In the genomic region with DNA sequence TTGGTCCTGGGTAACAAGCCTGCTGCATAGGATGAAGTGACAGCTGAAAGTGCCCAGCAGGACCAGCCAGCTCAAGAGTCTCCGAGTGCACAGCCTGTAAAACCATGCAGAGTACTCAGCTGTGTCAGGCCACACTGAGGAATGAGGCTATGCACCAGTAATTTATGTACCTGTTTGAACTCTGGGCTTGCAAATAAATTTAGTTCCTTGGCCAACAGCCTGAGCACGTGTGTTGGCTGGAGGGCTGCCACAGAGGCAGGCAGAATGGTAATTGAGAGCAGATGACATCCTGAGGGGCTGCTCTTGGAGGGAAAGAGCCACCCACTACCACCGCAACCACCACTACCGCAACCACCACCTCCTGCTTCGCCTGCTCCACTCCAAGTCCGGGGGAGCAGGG, we compare ENCODE assay signal across 8 mouse cellular contexts.
DNase-seq lines count a peak whose midpoint lies in the region; ATAC-seq and TF ChIP-seq lines count a peak whose summit lies in the region.

No protein-coding gene starts in this region.

- 0 out of 2 replicates have a peak, but pooled peaks have one; percentile 26 for ATAC-seq in forebrain, embryonic 16.5 days
- no peak for ATAC-seq in forebrain, embryonic 15.5 days (replicated peaks)
- peak; percentile 51 for ATAC-seq in heart, embryonic 15.5 days (replicated peaks; ENCODE audit: insufficient number of reproducible peaks, insufficient read depth, low FRiP score, low read depth)
- peak; percentile 85 for ATAC-seq in limb, embryonic 14.5 days (ENCODE audit: low FRiP score, low read depth)
- ATAC-seq in erythroid progenitor cell, adult 5-6 weeks (replicated peaks; ENCODE audit: low FRiP score, poor library complexity, severe bottlenecking) = no peak
- ATAC-seq in forebrain, embryonic 11.5 days (replicated peaks; ENCODE audit: low FRiP score) = no peak

- no peak overlapping the region for H3K27ac ChIP-seq in forebrain, embryonic 16.5 days (ENCODE audit: low read length)
- H3K27ac ChIP-seq in forebrain, embryonic 15.5 days (replicated peaks) = no peak overlapping the region
- H3K27ac ChIP-seq in heart, embryonic 15.5 days = peak overlapping the region; percentile 37
- H3K27ac ChIP-seq in limb, embryonic 14.5 days (replicated peaks; ENCODE audit: low read depth, low read length) = no peak overlapping the region
- H3K27ac ChIP-seq in forebrain, embryonic 11.5 days (ENCODE audit: low read depth, low read length) = no peak overlapping the region

- TF ChIP-seq POLR2A in limb, embryonic 14.5 days (IDR thresholded peaks at IDR 0.05; ENCODE audit: borderline replicate concordance, extremely low read depth, insufficient read depth, insufficient read length) = no peak

- no peak overlapping the region for H3K4me2 ChIP-seq in forebrain, embryonic 16.5 days (ENCODE audit: low read length)
- H3K4me2 ChIP-seq in forebrain, embryonic 15.5 days (replicated peaks) = no peak overlapping the region
- no peak overlapping the region for H3K4me2 ChIP-seq in heart, embryonic 15.5 days
- H3K4me2 ChIP-seq in limb, embryonic 14.5 days (replicated peaks; ENCODE audit: low read depth, low read length, severe bottlenecking) = no peak overlapping the region; the same call in 1 of the 2 replicates
- H3K4me2 ChIP-seq in forebrain, embryonic 11.5 days (ENCODE audit: low read depth, low read length, severe bottlenecking) = no peak overlapping the region

- peaks cover 22% of the 10 kb centered on the region for H3K4me1 ChIP-seq in forebrain, embryonic 16.5 days (replicated peaks; ENCODE audit: control insufficient read depth, insufficient read depth, low read length)
- peaks cover 27% of the 10 kb centered on the region for H3K4me1 ChIP-seq in forebrain, embryonic 15.5 days
- peaks cover 32% of the 10 kb centered on the region for H3K4me1 ChIP-seq in heart, embryonic 15.5 days (replicated peaks)
- H3K4me1 ChIP-seq in limb, embryonic 14.5 days (ENCODE audit: control insufficient read depth, insufficient read depth, low read length) = peaks cover 28% of the 10 kb centered on the region
- H3K4me1 ChIP-seq in forebrain, embryonic 11.5 days (replicated peaks; ENCODE audit: control insufficient read depth, insufficient read depth, low read length) = peaks cover 3% of the 10 kb centered on the region; the same call in 1 of the 2 replicates

- no peak overlapping the region for H3K4me3 ChIP-seq in forebrain, embryonic 16.5 days (replicated peaks; ENCODE audit: low read length)
- H3K4me3 ChIP-seq in forebrain, embryonic 15.5 days = no peak overlapping the region
- no peak overlapping the region for H3K4me3 ChIP-seq in heart, embryonic 15.5 days
- H3K4me3 ChIP-seq in limb, embryonic 14.5 days (replicated peaks; ENCODE audit: low read length) = no peak overlapping the region
- no peak overlapping the region for H3K4me3 ChIP-seq in forebrain, embryonic 11.5 days (ENCODE audit: low read depth, low read length)

- 13% methylated on average over 6 of the region's 6 CpGs for WGBS in forebrain, embryonic 16.5 days
- 36% methylated on average over 6 of the region's 6 CpGs for WGBS in forebrain, embryonic 15.5 days
- WGBS in heart, embryonic 15.5 days = 15% methylated on average over 6 of the region's 6 CpGs
- 3% methylated on average over 6 of the region's 6 CpGs for WGBS in limb, embryonic 14.5 days
- 59% methylated on average over 6 of the region's 6 CpGs for WGBS in forebrain, embryonic 11.5 days

- H3K27me3 ChIP-seq in forebrain, embryonic 16.5 days (replicated peaks; ENCODE audit: control insufficient read depth, insufficient read depth, low read length) = no peaks in the 10 kb centered on the region
- H3K27me3 ChIP-seq in forebrain, embryonic 15.5 days = no peaks in the 10 kb centered on the region
- H3K27me3 ChIP-seq in heart, embryonic 15.5 days = peaks cover 26% of the 10 kb centered on the region
- peaks cover 25% of the 10 kb centered on the region for H3K27me3 ChIP-seq in limb, embryonic 14.5 days (ENCODE audit: control insufficient read depth, insufficient read depth, low read length)
- H3K27me3 ChIP-seq in forebrain, embryonic 11.5 days (ENCODE audit: control insufficient read depth, insufficient read depth, low read length) = no peaks in the 10 kb centered on the region

- no peaks in the 10 kb centered on the region for H3K36me3 ChIP-seq in forebrain, embryonic 16.5 days (ENCODE audit: control insufficient read depth, insufficient read depth)
- no peaks in the 10 kb centered on the region for H3K36me3 ChIP-seq in forebrain, embryonic 15.5 days
- H3K36me3 ChIP-seq in heart, embryonic 15.5 days = no peaks in the 10 kb centered on the region
- H3K36me3 ChIP-seq in limb, embryonic 14.5 days (ENCODE audit: control insufficient read depth, insufficient read depth, low read length) = no peaks in the 10 kb centered on the region
- H3K36me3 ChIP-seq in forebrain, embryonic 11.5 days (ENCODE audit: control insufficient read depth, insufficient read depth, low read length) = no peaks in the 10 kb centered on the region

- H3K9ac ChIP-seq in forebrain, embryonic 16.5 days (replicated peaks; ENCODE audit: low read depth, low read length) = no peak overlapping the region
- H3K9ac ChIP-seq in forebrain, embryonic 15.5 days (replicated peaks) = no peak overlapping the region
- no peak overlapping the region for H3K9ac ChIP-seq in heart, embryonic 15.5 days
- H3K9ac ChIP-seq in limb, embryonic 14.5 days (ENCODE audit: low read depth, low read length, severe bottlenecking) = no peak overlapping the region
- no peak overlapping the region for H3K9ac ChIP-seq in forebrain, embryonic 11.5 days (ENCODE audit: low read length)

- peak; percentile 65 for DNase-seq in adrenal gland, adult 2 months
- peak; percentile 74 for DNase-seq in limb, embryonic 14.5 days (ENCODE audit: low spot score)
- no peak for DNase-seq in forebrain, embryonic 11.5 days (ENCODE audit: low spot score)
- DNase-seq in frontal cortex, adult 2 months (ENCODE audit: extremely low spot score in 1 of 2, low spot score in 1 of 2) = no peak

- H3K9me3 ChIP-seq in forebrain, embryonic 16.5 days (ENCODE audit: control insufficient read depth, low read length) = no peaks in the 10 kb centered on the region
- no peaks in the 10 kb centered on the region for H3K9me3 ChIP-seq in forebrain, embryonic 15.5 days
- H3K9me3 ChIP-seq in heart, embryonic 15.5 days (replicated peaks) = no peaks in the 10 kb centered on the region
- no peaks in the 10 kb centered on the region for H3K9me3 ChIP-seq in limb, embryonic 14.5 days (ENCODE audit: control insufficient read depth, low read length)
- H3K9me3 ChIP-seq in forebrain, embryonic 11.5 days (ENCODE audit: control insufficient read depth, low read length) = no peaks in the 10 kb centered on the region

Comparison
In these comparisons a context has a peak if more than half of its experiments do, and no peak if none do; other contexts are left out.
1. ATAC-seq: peak in forebrain, embryonic 16.5 days (single experiment), heart, embryonic 15.5 days (single experiment) and limb, embryonic 14.5 days (single experiment); none in forebrain, embryonic 15.5 days (single experiment), erythroid progenitor cell, adult 5-6 weeks (single experiment) and forebrain, embryonic 11.5 days (single experiment).
2. DNase-seq: peak in adrenal gland, adult 2 months (single experiment) and limb, embryonic 14.5 days (single experiment); none in forebrain, embryonic 11.5 days (single experiment) and frontal cortex, adult 2 months (0 of 2).